Mouse (Mus musculus) liver, embryonic 13.5 days (tissue): ENCODE results near the gene Plekha6. TPM values are rescaled to one million over a fixed set of nuclear protein-coding genes. Genes with fewer than 3 reads are reported as not detected.

ENCODE experiments used
- ATAC-seq: fragments of 200-750 bp; cut with Nextera tagmentation; 2 replicates; pipeline ENCODE4 v1.8.0; 2017; ENCODE audit warnings: low read depth, mild to moderate bottlenecking, moderate number of reproducible peaks, moderate library complexity
- DNase-seq: peaks from one replicate; pipeline ENCODE4 v3.0.0; 2022
- H3K27ac ChIP-seq: fragments of 300-500 bp; sonication (generic); 2 replicates; pipeline ENCODE4 v1.5.1; 2015; ENCODE audit warnings: moderate library complexity, mild to moderate bottlenecking, inconsistent platforms
- H3K27me3 ChIP-seq: fragments of 300-500 bp; sonication (generic); 2 replicates; pipeline ENCODE4 v1.6.1; 2015; ENCODE audit warnings: mild to moderate bottlenecking, inconsistent platforms
- H3K36me3 ChIP-seq: fragments of 300-500 bp; sonication (generic); 2 replicates; pipeline ENCODE4 v1.6.1; 2015; ENCODE audit warnings: mild to moderate bottlenecking, inconsistent platforms
- H3K4me1 ChIP-seq: fragments of 300-500 bp; sonication (generic); replicated peaks from 2 replicates; pipeline ENCODE4 v1.6.1; 2015; ENCODE audit warnings: inconsistent platforms
- H3K4me2 ChIP-seq: fragments of 300-500 bp; sonication (generic); 2 replicates; pipeline ENCODE4 v1.6.1; 2015; ENCODE audit warnings: inconsistent platforms, mild to moderate bottlenecking, moderate library complexity
- H3K4me3 ChIP-seq: fragments of 300-500 bp; sonication (generic); replicated peaks from 2 replicates; pipeline ENCODE4 v1.5.1; 2015; ENCODE audit warnings: mild to moderate bottlenecking, inconsistent platforms
- H3K9ac ChIP-seq: fragments of 300-500 bp; sonication (generic); 2 replicates; pipeline ENCODE4 v1.6.1; 2015; ENCODE audit warnings: mild to moderate bottlenecking, inconsistent platforms
- H3K9me3 ChIP-seq: fragments of 300-500 bp; sonication (generic); replicated peaks from 2 replicates; pipeline ENCODE4 v1.6.1; 2016; ENCODE audit warnings: inconsistent platforms
- WGBS: fragments of 180-500 bp; shearing (Covaris S2); methylation state at CpG from one replicate; pipeline ENCODE4 v1.1.7; 2015; ENCODE audit not compliant: insufficient replicate concordance; 5-methylcytosine and 5-hydroxymethylcytosine counted together
- polyA plus RNA-seq: library from polyadenylated mRNA; unstranded; fragments of >200 nt; fragmentation: Nextera tagmentation; extraction: Ambion mirVana; gene quantifications from 2 replicates; pipeline ENCODE4 v1.2.1, GENCODE M21; 2015

Gene Plekha6
- 1.9 TPM in 2 replicates for polyA plus RNA-seq

DNA sequence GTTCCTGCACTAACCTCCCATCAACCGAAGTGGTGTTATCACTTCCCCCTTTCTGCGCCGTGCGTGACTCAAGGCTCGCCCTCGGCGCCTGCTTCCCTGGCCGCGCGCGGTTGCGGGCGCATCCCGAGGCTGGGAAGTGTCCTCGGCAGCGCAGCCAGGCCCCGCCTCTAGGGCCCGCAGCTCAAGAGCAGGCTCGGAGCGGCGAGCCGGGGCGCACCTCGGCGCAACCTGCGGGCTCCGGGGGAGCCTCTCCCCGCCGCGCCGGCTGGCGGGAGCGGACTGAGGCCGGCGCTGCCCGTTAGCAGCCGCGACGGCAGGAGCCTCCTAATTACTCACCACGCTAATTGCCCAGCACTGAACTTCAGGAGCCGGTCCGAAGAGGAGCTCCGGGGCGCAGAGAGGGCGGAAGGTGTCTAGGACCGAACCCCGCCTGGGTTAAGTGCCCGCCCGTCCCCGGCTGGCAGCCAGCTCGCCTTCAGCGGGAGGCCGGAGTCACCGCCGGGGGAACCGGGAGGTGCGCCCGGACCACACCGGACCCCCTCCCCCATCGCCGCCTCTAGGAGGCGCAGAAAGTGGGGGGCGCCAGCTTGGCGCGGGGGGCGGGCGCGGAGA lies at the start of gene Plekha6:
Gene Plekha6, plus strand, starts transcription at position 391 of the 612 bp plus-strand sequence.
- under 1% methylated on average over 68 of the region's 68 CpGs for WGBS
- H3K4me1 ChIP-seq = peaks cover 25% of the 10 kb centered on the region
- no peaks in the 10 kb centered on the region for H3K36me3 ChIP-seq
- H3K27ac ChIP-seq = no peak within 1 kb of the TSS
- no peaks in the 10 kb centered on the region for H3K9me3 ChIP-seq
- peaks cover 97% of the 10 kb centered on the region for H3K27me3 ChIP-seq
- ATAC-seq (no peak), DNase-seq (no peak)
- peak within 1 kb of the TSS; percentile 43; the same call in 1 of the 2 replicates for H3K9ac ChIP-seq
- peak within 1 kb of the TSS; percentile 71 for H3K4me2 ChIP-seq
- peak within 1 kb of the TSS; percentile 53 for H3K4me3 ChIP-seq

DNA sequence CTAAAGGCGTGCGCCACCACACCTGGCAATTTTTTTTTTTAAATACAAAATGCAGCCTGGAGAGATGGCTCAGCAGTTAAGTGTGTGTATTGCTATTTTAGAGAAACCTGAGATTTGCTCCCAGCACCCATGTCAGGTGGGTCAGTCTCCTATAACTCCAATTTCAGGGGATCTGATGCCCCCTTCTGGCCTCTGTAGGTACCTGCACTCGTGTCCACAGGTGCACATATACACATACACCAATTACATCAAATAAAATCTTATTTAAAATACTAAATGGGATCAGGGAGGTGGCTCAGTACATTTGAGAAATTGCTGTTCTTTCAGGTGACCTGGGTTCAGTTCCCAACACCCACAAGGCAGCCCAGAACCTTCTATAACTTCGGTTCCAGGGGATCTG lies 47.9 kb upstream of the Plekha6 start:
- Histone ChIP-seq H3K4me2 (no peak overlapping the region), H3K36me3 (no peaks in the 10 kb centered on the region), H3K9me3 (no peaks in the 10 kb centered on the region), H3K9ac (no peak overlapping the region), H3K27ac (no peak overlapping the region), H3K27me3 (no peaks in the 10 kb centered on the region), H3K4me1 (peaks cover 35% of the 10 kb centered on the region), H3K4me3 (no peak overlapping the region)
- no peak for ATAC-seq
- 76% methylated on average over 4 of the region's 4 CpGs for WGBS
- DNase-seq = no peak

DNA sequence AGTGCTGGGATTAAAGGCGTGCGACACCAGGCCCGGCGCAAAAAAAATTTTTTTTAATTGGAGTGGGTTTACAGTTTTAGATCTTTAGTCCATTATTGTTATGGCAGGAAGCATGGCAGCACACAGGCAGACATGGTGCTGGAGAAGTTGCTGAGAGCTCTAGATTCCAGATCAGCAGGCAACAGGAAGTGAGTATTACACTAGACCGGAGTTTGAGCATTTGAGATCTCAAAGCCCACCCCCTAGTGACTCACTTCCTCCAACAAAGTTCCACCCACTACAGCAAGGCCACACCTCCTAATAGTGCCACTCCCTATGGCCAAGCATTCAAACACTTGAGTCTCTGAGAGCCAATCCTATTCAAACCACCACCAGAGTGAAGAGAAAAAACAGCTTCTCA lies 45.9 kb upstream of the Plekha6 start:
- DNase-seq (peak; percentile 60), ATAC-seq (peak; percentile 67)
- Histone ChIP-seq H3K27me3 (no peaks in the 10 kb centered on the region), H3K4me2 (peak overlapping the region; percentile 17; the same call in 1 of the 2 replicates), H3K4me1 (peaks cover 40% of the 10 kb centered on the region), H3K9ac (no peak overlapping the region), H3K27ac (peak overlapping the region; percentile 88), H3K4me3 (no peak overlapping the region), H3K36me3 (no peaks in the 10 kb centered on the region), H3K9me3 (no peaks in the 10 kb centered on the region)
- 80% methylated on average over 5 of the region's 5 CpGs for WGBS

DNA sequence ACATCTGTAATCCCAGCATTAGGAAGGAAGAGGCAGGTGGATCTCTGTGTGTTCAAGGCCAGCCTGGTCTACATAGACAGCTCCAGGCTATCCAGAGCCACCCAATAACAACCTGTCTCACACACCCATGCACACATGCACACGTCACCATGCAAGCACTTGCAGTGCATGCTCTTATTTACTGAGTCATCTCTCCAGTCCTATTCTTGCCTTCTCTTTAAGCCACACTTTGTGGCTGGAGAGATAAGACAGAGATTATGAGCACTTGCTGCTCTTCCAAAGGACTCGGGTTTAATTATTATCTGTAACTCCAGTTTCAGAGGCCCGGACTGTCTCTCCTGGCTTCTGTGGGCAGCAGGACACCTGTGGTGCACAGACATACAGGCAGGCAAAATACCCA lies 45.2 kb upstream of the Plekha6 start:
- H3K27ac ChIP-seq = peak overlapping the region; percentile 88
- peak overlapping the region; percentile 27; the same call in 1 of the 2 replicates for H3K9ac ChIP-seq
- DNase-seq (peak; percentile 62), ATAC-seq (peak; percentile 96)
- no peaks in the 10 kb centered on the region for H3K36me3 ChIP-seq
- peaks cover 44% of the 10 kb centered on the region for H3K4me1 ChIP-seq
- WGBS = 11% methylated on average over 3 of the region's 3 CpGs
- H3K4me2 ChIP-seq = peak overlapping the region; percentile 17
- H3K9me3 ChIP-seq = no peaks in the 10 kb centered on the region
- H3K27me3 ChIP-seq = no peaks in the 10 kb centered on the region
- no peak overlapping the region for H3K4me3 ChIP-seq

DNA sequence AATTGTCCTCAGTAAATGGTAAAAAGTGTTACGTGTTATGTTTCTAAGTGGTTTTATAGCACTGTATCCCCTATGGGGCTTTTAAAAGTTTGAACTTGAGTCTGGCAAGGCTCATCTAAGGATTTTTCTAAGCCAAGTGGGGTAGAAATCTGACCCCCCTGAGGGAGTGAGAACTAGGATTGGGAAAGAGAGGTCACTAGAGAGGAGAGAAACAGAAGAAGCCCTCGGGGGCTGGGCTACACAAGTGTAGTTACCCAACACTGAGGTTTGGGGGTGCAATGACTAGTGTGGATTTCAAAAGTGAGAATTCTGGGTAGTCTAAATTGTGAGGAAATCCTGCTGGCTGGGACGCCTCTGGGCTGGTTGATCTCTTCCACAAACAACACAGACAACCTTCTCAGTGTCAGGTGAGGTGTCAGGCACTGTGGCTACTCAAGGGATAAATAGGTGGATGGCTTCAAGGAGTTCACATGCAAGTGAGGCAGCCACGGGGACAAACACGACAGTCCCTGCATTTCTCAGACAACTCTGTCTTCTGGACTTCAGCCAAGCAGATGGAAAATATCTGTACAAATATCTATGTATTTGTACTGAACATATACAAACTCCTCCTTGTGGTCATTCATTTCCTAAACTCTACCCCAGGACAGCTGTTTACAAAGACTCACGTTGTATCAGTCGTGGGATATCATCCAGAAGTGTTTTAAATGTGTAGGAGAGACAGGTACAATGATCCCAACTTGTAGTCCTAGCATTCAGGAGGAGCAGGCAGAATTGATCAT lies 43.9 kb upstream of the Plekha6 start:
- WGBS = 51% methylated on average over 7 of the region's 7 CpGs
- H3K4me2 ChIP-seq = no peak overlapping the region
- ATAC-seq = no peak
- H3K4me1 ChIP-seq = peaks cover 44% of the 10 kb centered on the region
- H3K27ac ChIP-seq = peak overlapping the region; percentile 88; the same call in 1 of the 2 replicates
- no peaks in the 10 kb centered on the region for H3K9me3 ChIP-seq
- DNase-seq = no peak
- H3K9ac ChIP-seq = no peak overlapping the region
- no peak overlapping the region for H3K4me3 ChIP-seq
- no peaks in the 10 kb centered on the region for H3K36me3 ChIP-seq
- H3K27me3 ChIP-seq = no peaks in the 10 kb centered on the region

DNA sequence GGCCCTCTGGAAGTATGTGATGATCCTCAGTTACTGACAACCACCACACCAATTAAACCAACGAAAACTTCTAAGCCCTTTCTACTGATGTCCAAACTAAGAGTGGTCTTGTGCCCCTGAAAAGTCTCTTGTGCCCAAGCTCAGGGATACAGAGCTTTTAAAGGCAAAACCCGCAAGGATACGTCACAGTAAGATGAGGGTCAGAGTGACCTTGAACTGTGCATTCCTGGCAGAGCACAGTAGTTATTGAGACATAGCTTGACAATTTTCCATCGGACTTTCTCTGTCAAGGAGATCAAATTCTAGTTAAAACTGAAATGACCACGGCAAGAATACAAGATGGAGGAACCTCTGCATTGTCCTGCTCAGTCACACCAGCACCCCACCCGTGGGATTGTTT lies 42.8 kb upstream of the Plekha6 start:
- Histone ChIP-seq H3K9ac (no peak overlapping the region), H3K4me1 (peaks cover 44% of the 10 kb centered on the region), H3K27ac (no peak overlapping the region), H3K9me3 (no peaks in the 10 kb centered on the region), H3K4me2 (no peak overlapping the region), H3K36me3 (no peaks in the 10 kb centered on the region), H3K27me3 (no peaks in the 10 kb centered on the region), H3K4me3 (no peak overlapping the region)
- no peak for ATAC-seq
- WGBS = 51% methylated on average over 6 of the region's 6 CpGs
- DNase-seq = no peak

DNA sequence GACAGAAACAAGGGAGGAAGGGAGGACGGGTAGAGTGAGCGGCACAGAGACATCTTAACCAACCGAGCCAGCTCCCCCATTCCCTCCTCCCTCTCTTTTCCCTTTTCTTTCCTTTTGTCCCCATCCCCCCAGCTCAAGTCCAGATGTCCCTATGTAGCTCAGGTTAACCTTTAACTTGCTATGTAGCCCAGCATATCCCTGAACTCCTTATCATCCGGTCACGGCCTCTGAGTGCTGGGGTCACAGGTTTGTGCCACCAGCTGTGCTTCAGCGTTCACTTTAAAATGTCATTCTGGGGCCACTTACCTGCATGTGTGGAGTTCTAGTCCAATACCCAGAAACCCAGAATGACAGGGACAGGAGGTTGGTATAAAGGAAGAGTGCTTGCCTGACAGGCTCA lies 39.9 kb upstream of the Plekha6 start:
- Histone ChIP-seq H3K4me1 (peaks cover 38% of the 10 kb centered on the region), H3K27ac (no peak overlapping the region), H3K4me3 (no peak overlapping the region), H3K36me3 (no peaks in the 10 kb centered on the region), H3K9ac (no peak overlapping the region), H3K4me2 (no peak overlapping the region), H3K9me3 (no peaks in the 10 kb centered on the region), H3K27me3 (no peaks in the 10 kb centered on the region)
- ATAC-seq (peak; percentile 56), DNase-seq (no peak)
- 75% methylated on average over 6 of the region's 6 CpGs for WGBS

DNA sequence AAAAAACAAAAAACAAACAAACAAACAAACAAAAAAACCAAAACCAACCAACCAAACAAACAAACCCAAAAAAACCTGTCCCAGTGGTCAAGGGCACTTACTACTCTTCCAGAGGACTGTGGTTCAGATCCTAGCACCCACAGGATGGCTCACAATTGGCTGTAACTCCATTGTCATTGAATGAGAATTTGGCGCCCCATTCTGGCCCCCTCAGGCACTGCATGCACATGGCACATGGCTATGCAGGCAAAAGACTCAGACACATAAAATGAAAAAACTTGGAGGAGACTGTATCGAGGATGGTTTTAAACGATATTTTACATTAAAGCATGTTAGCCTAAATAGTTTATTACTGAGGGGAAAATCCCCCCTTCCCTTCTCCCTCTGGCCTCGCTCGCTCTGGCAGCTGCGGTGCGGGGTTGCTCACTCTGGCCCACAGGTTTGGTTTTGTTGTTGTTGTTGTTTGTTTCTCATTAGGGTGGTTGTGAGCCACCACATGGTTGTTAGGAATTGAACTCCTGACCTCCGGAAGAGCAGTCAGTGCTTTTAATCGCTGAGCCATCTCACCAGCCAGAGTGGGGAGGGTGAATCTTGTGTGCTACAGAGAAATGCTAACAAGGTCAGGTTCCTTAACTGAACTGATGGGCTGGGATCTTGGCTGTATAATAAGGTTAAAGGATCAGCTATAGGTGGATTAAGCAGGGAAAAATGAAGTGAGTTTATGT lies 38.2 kb upstream of the Plekha6 start:
- H3K4me2 ChIP-seq = no peak overlapping the region
- no peaks in the 10 kb centered on the region for H3K36me3 ChIP-seq
- no peaks in the 10 kb centered on the region for H3K27me3 ChIP-seq
- WGBS = 84% methylated on average over 9 of the region's 9 CpGs
- DNase-seq (no peak), ATAC-seq (no peak)
- H3K27ac ChIP-seq = no peak overlapping the region
- no peaks in the 10 kb centered on the region for H3K9me3 ChIP-seq
- no peak overlapping the region for H3K9ac ChIP-seq
- no peak overlapping the region for H3K4me3 ChIP-seq
- peaks cover 38% of the 10 kb centered on the region for H3K4me1 ChIP-seq

DNA sequence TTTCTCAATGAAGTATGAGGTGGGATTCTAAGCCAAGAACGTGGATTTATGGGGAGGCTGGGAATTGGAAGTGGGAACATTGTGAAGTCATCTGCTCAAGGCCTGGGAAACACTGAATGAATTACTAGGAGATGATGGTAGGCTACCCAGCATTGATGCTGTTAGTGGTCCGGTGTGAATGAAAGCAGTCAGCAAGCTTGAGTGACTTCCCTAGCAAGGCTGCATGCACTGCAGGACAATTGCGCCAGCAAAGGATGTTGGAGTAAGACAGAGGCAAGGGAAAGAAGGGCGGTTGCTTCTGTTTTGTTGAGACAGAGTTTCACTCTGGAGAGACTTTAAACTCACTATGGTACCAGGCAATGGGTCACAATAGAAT lies 37.7 kb upstream of the Plekha6 start:
- DNase-seq = no peak
- WGBS = 76% methylated on average over 4 of the region's 4 CpGs
- Histone ChIP-seq H3K4me1 (peaks cover 32% of the 10 kb centered on the region), H3K27ac (no peak overlapping the region; the same call in 1 of the 2 replicates), H3K4me2 (no peak overlapping the region), H3K9ac (no peak overlapping the region), H3K36me3 (no peaks in the 10 kb centered on the region), H3K9me3 (no peaks in the 10 kb centered on the region), H3K4me3 (no peak overlapping the region), H3K27me3 (no peaks in the 10 kb centered on the region)
- ATAC-seq = no peak

DNA sequence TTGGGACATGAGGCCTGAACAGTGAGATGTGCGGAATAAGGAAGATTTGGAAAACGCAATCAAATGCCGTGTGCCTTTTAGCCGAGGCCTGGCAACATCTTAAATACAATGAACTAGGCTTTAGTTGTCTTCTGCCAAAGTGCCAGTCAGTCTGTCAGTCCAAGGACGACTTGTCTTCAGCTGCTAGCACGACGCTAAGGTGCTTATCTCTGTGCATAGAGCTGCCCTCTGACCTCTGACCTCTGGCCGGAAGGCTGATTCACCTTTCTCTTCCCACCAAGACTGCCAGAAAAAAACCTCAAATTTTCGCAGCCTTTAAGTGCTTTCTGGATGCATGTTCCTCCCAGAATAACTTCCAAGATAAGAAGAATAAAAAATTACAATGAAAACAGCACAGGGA lies 36.7 kb upstream of the Plekha6 start:
- Histone ChIP-seq H3K36me3 (no peaks in the 10 kb centered on the region; the same call in 1 of the 2 replicates), H3K27ac (no peak overlapping the region), H3K9me3 (no peaks in the 10 kb centered on the region), H3K27me3 (no peaks in the 10 kb centered on the region), H3K4me1 (peaks cover 30% of the 10 kb centered on the region), H3K9ac (no peak overlapping the region), H3K4me2 (no peak overlapping the region), H3K4me3 (no peak overlapping the region)
- ATAC-seq = no peak
- WGBS = 60% methylated on average over 9 of the region's 9 CpGs
- DNase-seq = no peak

DNA sequence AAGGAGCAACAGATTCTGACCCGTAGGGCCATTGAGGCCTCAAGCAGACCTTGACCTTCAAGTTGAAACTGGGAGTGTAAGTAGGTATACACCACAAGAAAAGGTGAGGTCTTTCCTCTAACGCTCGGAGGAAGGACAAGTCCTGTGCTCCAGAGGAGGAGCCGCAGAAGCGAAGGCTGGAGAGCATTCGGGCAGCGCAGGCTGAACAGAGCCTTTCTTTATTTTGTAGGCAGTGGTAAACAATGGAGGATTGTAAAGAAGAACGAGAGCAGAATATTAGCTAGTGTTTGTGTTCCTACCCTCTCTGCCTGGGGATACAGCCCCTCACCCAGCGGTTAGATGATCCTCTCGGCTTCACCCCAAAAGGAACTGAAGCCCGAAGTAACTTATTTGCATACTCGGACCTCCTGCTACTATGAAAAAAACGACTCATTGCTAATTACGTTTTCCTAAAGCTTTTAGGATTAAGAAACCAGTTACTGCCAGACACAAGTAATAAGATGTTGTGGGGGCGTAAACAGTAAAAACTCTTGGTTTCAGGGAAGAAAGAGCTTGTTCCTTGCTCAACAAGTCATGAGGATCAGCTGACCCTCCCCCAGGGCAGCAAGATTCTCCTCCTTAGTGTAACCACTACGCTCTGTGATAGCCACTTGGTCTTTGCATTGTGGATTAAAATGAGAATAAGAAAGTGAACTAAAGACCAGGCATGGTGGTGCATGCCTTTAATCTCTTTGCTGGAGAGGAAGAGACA lies 34.4 kb upstream of the Plekha6 start:
- 25% methylated on average over 16 of the region's 16 CpGs for WGBS
- Histone ChIP-seq H3K36me3 (peaks cover 22% of the 10 kb centered on the region), H3K4me2 (peak overlapping the region; percentile 92), H3K27ac (peak overlapping the region; percentile 98), H3K4me1 (peaks cover 30% of the 10 kb centered on the region), H3K4me3 (peak overlapping the region; percentile 99), H3K9ac (peak overlapping the region; percentile 99), H3K9me3 (no peaks in the 10 kb centered on the region), H3K27me3 (no peaks in the 10 kb centered on the region)
- no peak for ATAC-seq
- no peak for DNase-seq
